Mouse (Mus musculus) embryonic facial prominence, embryonic 13.5 days (tissue): ENCODE data around the gene Tmem198. TPM values are rescaled to one million over a fixed set of nuclear protein-coding genes. Genes with fewer than 3 reads are reported as not detected.

ENCODE experiments used
- ATAC-seq: fragments of 200-750 bp; cut with Nextera tagmentation; 2 replicates; pipeline ENCODE4 v1.8.0; 2017; ENCODE audit warnings: low read depth; ENCODE audit not compliant: insufficient number of reproducible peaks, insufficient read depth, low FRiP score, low TSS enrichment
- H3K27ac ChIP-seq: fragments of 300-500 bp; sonication (generic); 2 replicates; pipeline ENCODE4 v1.5.1; 2015; ENCODE audit warnings: moderate library complexity, mild to moderate bottlenecking, inconsistent platforms
- H3K27me3 ChIP-seq: fragments of 300-500 bp; sonication (generic); 2 replicates; pipeline ENCODE4 v1.6.1; 2015; ENCODE audit warnings: mild to moderate bottlenecking, inconsistent platforms
- H3K36me3 ChIP-seq: fragments of 300-500 bp; sonication (generic); 2 replicates; pipeline ENCODE4 v1.6.1; 2015; ENCODE audit warnings: mild to moderate bottlenecking, inconsistent platforms
- H3K4me1 ChIP-seq: fragments of 300-500 bp; sonication (generic); 2 replicates; pipeline ENCODE4 v1.6.1; 2015; ENCODE audit warnings: inconsistent platforms
- H3K4me2 ChIP-seq: fragments of 300-500 bp; sonication (generic); 2 replicates; pipeline ENCODE4 v1.6.1; 2015; ENCODE audit warnings: moderate library complexity, mild to moderate bottlenecking, inconsistent platforms
- H3K4me3 ChIP-seq: fragments of 300-500 bp; sonication (generic); 2 replicates; pipeline ENCODE4 v1.5.1; 2015; ENCODE audit warnings: mild to moderate bottlenecking, inconsistent platforms
- H3K9ac ChIP-seq: fragments of 300-500 bp; sonication (generic); 2 replicates; pipeline ENCODE4 v1.6.1; 2015; ENCODE audit warnings: mild to moderate bottlenecking, inconsistent platforms
- H3K9me3 ChIP-seq: fragments of 300-500 bp; sonication (generic); 2 replicates; pipeline ENCODE4 v1.6.1; 2016; ENCODE audit warnings: inconsistent platforms
- WGBS: fragments of 180-500 bp; shearing (Covaris S2); methylation state at CpG from one replicate; pipeline ENCODE4 v1.1.7; 2015; ENCODE audit warnings: mixed read lengths; 5-methylcytosine and 5-hydroxymethylcytosine counted together
- polyA plus RNA-seq: library from polyadenylated mRNA; unstranded; fragments of >200 nt; fragmentation: Nextera tagmentation; extraction: Ambion mirVana; gene quantifications from 2 replicates; pipeline ENCODE4 v1.2.1, GENCODE M21; 2015

Gene Tmem198
- polyA plus RNA-seq, 1 experiment from 2014 or later: 1.1 TPM

- under 1% methylated on average over 22 of the region's 22 CpGs for WGBS
- Histone ChIP-seq H3K4me2 (peak overlapping the region; percentile 44), H3K9ac (0 out of 2 replicates have a peak overlapping the region, but pooled peaks have one; percentile 27), H3K4me3 (peak overlapping the region; percentile 19; the same call in 1 of the 2 replicates), H3K27me3 (peaks cover 70% of the 10 kb centered on the region), H3K4me1 (peaks cover 81% of the 10 kb centered on the region), H3K36me3 (peaks cover 9% of the 10 kb centered on the region), H3K9me3 (no peaks in the 10 kb centered on the region), H3K27ac (no peak overlapping the region)
- ATAC-seq: 0 out of 2 replicates have a peak, but pooled peaks have one; percentile 12
These were observed 33.4 kb upstream of the Tmem198 start for GRCm38 (mm10) chr1:75445751-75446611.

GRCm38 (mm10) chr1:75446656-75447055 is 32.7 kb upstream of the Tmem198 start:
- Histone ChIP-seq H3K4me1 (peaks cover 84% of the 10 kb centered on the region), H3K4me3 (no peak overlapping the region), H3K9ac (no peak overlapping the region), H3K27ac (no peak overlapping the region), H3K4me2 (peak overlapping the region; percentile 44; the same call in 1 of the 2 replicates), H3K27me3 (peaks cover 77% of the 10 kb centered on the region), H3K9me3 (no peaks in the 10 kb centered on the region), H3K36me3 (peaks cover 9% of the 10 kb centered on the region)
- ATAC-seq: no peak
- WGBS: 9% methylated on average over 20 of the region's 20 CpGs

GRCm38 (mm10) chr1:75447265-75448051 is 31.9 kb upstream of the Tmem198 start:
- Histone ChIP-seq H3K4me3 (0 out of 2 replicates have a peak overlapping the region, but pooled peaks have one; percentile 3), H3K4me1 (peaks cover 84% of the 10 kb centered on the region), H3K27ac (no peak overlapping the region), H3K9ac (no peak overlapping the region), H3K36me3 (peaks cover 3% of the 10 kb centered on the region; the same call in 1 of the 2 replicates), H3K9me3 (no peaks in the 10 kb centered on the region), H3K27me3 (peaks cover 85% of the 10 kb centered on the region), H3K4me2 (peak overlapping the region; percentile 44)
- ATAC-seq: no peak
- 6% methylated on average over 10 of the region's 10 CpGs for whole genome bisulfite sequencing

GRCm38 (mm10) chr1:75448052-75448431 is 31.3 kb upstream of the Tmem198 start:
- ATAC-seq: no peak
- peak overlapping the region; percentile 44 for H3K4me2 ChIP-seq

GRCm38 (mm10) chr1:75448937-75449336 is 30.4 kb upstream of the Tmem198 start:
- no peaks in the 10 kb centered on the region for H3K36me3 ChIP-seq
- H3K9ac ChIP-seq: no peak overlapping the region
- H3K27ac ChIP-seq: no peak overlapping the region
- no peaks in the 10 kb centered on the region for H3K9me3 ChIP-seq
- ATAC-seq: no peak
- H3K4me2 ChIP-seq: peak overlapping the region; percentile 9; the same call in 1 of the 2 replicates
- H3K4me3 ChIP-seq: no peak overlapping the region
- H3K27me3 ChIP-seq: peaks cover 94% of the 10 kb centered on the region
- peaks cover 77% of the 10 kb centered on the region for H3K4me1 ChIP-seq
- 2% methylated on average over 14 of the region's 14 CpGs for WGBS

More at GRCm38 (mm10) chr1:75448052-75448431, 31.3 kb upstream of the Tmem198 start:
- 0% methylated on average over 7 of the region's 7 CpGs for WGBS
- Histone ChIP-seq H3K9me3 (no peaks in the 10 kb centered on the region), H3K27me3 (peaks cover 89% of the 10 kb centered on the region), H3K9ac (no peak overlapping the region), H3K4me3 (0 out of 2 replicates have a peak overlapping the region, but pooled peaks have one; percentile 3), H3K36me3 (no peaks in the 10 kb centered on the region), H3K4me1 (peaks cover 81% of the 10 kb centered on the region), H3K27ac (no peak overlapping the region)

- Histone ChIP-seq H3K27ac (no peak overlapping the region), H3K9ac (peak overlapping the region; percentile 68; the same call in 1 of the 2 replicates), H3K4me2 (peak overlapping the region; percentile 63), H3K27me3 (peaks cover 97% of the 10 kb centered on the region), H3K4me1 (peaks cover 71% of the 10 kb centered on the region), H3K4me3 (0 out of 2 replicates have a peak overlapping the region, but pooled peaks have one; percentile 36), H3K36me3 (no peaks in the 10 kb centered on the region), H3K9me3 (no peaks in the 10 kb centered on the region)
- WGBS: 6% methylated on average over 8 of the region's 8 CpGs
- no peak for ATAC-seq
These were observed 29.8 kb upstream of the Tmem198 start for GRCm38 (mm10) chr1:75449377-75450135.

- peaks cover 95% of the 10 kb centered on the region for H3K27me3 ChIP-seq
- no peaks in the 10 kb centered on the region for H3K9me3 ChIP-seq
- H3K9ac ChIP-seq: peak within 1 kb of the TSS; percentile 68
- peak within 1 kb of the TSS; percentile 36 for H3K4me3 ChIP-seq
- no peak within 1 kb of the TSS for H3K27ac ChIP-seq
- H3K36me3 ChIP-seq: no peaks in the 10 kb centered on the region
- peaks cover 62% of the 10 kb centered on the region for H3K4me1 ChIP-seq
- peak within 1 kb of the TSS; percentile 63 for H3K4me2 ChIP-seq
- 2% methylated on average over 35 of the region's 35 CpGs for WGBS
- no peak for ATAC-seq
These were observed 28.9 kb upstream of the Tmem198 start, which contains the start of gene Asic4 for GRCm38 (mm10) chr1:75450314-75451005. Gene Asic4, plus strand, starts transcription at chr1:75450436.

- no peaks in the 10 kb centered on the region for H3K9me3 ChIP-seq
- no peaks in the 10 kb centered on the region for H3K36me3 ChIP-seq
- no peak for ATAC-seq
- H3K4me1 ChIP-seq: peaks cover 50% of the 10 kb centered on the region
- H3K27ac ChIP-seq: no peak overlapping the region
- no peak overlapping the region for H3K4me2 ChIP-seq
- no peak overlapping the region for H3K9ac ChIP-seq
- 80% methylated on average over 5 of the region's 5 CpGs for WGBS
- no peak overlapping the region for H3K4me3 ChIP-seq
- H3K27me3 ChIP-seq: peaks cover 96% of the 10 kb centered on the region
These were observed 27.4 kb upstream of the Tmem198 start for GRCm38 (mm10) chr1:75451900-75452299.

- H3K4me2 ChIP-seq: no peak overlapping the region
- no peaks in the 10 kb centered on the region for H3K9me3 ChIP-seq
- no peak overlapping the region for H3K27ac ChIP-seq
- no peak for ATAC-seq
- H3K9ac ChIP-seq: no peak overlapping the region
- no peak overlapping the region for H3K4me3 ChIP-seq
- WGBS: 56% methylated on average over 3 of the region's 3 CpGs
- no peaks in the 10 kb centered on the region for H3K36me3 ChIP-seq
- H3K4me1 ChIP-seq: peaks cover 41% of the 10 kb centered on the region
- peaks cover 92% of the 10 kb centered on the region for H3K27me3 ChIP-seq
These were observed 23.9 kb upstream of the Tmem198 start for GRCm38 (mm10) chr1:75455433-75455832.

GRCm38 (mm10) chr1:75455948-75456347 is 23.4 kb upstream of the Tmem198 start:
- H3K36me3 ChIP-seq: no peaks in the 10 kb centered on the region
- H3K4me1 ChIP-seq: peaks cover 36% of the 10 kb centered on the region
- 24% methylated on average over 5 of the region's 5 CpGs for WGBS

More at GRCm38 (mm10) chr1:75455948-75456347, 23.4 kb upstream of the Tmem198 start:
- H3K4me2 ChIP-seq: no peak overlapping the region
- ATAC-seq: no peak
- H3K9ac ChIP-seq: no peak overlapping the region
- no peak overlapping the region for H3K4me3 ChIP-seq
- H3K27me3 ChIP-seq: peaks cover 87% of the 10 kb centered on the region
- no peak overlapping the region for H3K27ac ChIP-seq
- H3K9me3 ChIP-seq: no peaks in the 10 kb centered on the region
